Mouse (Mus musculus): ENCODE results near the gene Emc6. TPM values are rescaled to one million over a fixed set of nuclear protein-coding genes. Genes with fewer than 3 reads are reported as not detected.

Gene Emc6
- polyA plus RNA-seq, 1 experiment = 34.9 TPM

- no peaks in the 10 kb centered on the region; the same call in 1 of the 2 replicates for H3K4me1 ChIP-seq (ENCODE audit: control insufficient read depth, insufficient read depth, low read length)
- H3K27ac ChIP-seq (ENCODE audit: control insufficient read depth, insufficient read depth, low read depth, low read length, poor library complexity) = no peak overlapping the region
- H3K4me3 ChIP-seq (replicated peaks; ENCODE audit: control insufficient read depth, low read depth, low read length) = no peak overlapping the region
- no peak for TF ChIP-seq CTCF (IDR thresholded peaks at IDR 0.05; ENCODE audit: control insufficient read depth, insufficient read depth, low read length)
- no peak for TF ChIP-seq POLR2A (IDR thresholded peaks at IDR 0.05; ENCODE audit: borderline replicate concordance, control insufficient read depth, low read depth, low read length)
- 61% methylated on average over 2 of the region's 2 CpGs for WGBS
Observed at GRCm38 (mm10) chr11:73194444-73194843, 17.6 kb upstream of the Emc6 start.

DNA sequence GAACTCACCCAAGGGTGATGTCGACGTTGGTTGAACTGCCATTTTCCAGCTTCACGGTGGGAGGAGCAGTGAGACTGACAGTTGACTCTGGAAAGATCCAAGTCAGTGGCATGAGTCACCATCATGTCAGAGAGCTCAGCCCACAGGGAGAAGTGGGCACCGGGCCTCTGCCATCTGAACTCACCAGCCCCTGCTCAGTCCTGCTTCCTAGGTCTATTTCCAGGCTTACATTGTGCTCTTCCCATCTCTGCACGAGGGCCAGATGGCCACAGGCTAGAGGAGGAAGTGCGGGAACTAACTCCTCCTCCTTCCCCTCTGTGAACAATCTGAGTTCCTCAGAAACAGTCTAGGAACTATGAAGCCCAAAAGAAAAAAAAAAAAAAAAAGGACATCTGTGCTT, 16.2 kb upstream of the Emc6 start:
- TF ChIP-seq POLR2A (IDR thresholded peaks at IDR 0.05; ENCODE audit: borderline replicate concordance, control insufficient read depth, low read depth, low read length) (no peak), CTCF (IDR thresholded peaks at IDR 0.05; ENCODE audit: control insufficient read depth, insufficient read depth, low read length) (no peak)
- Histone ChIP-seq H3K4me1 (ENCODE audit: control insufficient read depth, insufficient read depth, low read length) (no peaks in the 10 kb centered on the region; the same call in 1 of the 2 replicates), H3K4me3 (replicated peaks; ENCODE audit: control insufficient read depth, low read depth, low read length) (no peak overlapping the region), H3K27ac (ENCODE audit: control insufficient read depth, insufficient read depth, low read depth, low read length, poor library complexity) (no peak overlapping the region)
- 36% methylated on average over 6 of the region's 6 CpGs for WGBS

DNA sequence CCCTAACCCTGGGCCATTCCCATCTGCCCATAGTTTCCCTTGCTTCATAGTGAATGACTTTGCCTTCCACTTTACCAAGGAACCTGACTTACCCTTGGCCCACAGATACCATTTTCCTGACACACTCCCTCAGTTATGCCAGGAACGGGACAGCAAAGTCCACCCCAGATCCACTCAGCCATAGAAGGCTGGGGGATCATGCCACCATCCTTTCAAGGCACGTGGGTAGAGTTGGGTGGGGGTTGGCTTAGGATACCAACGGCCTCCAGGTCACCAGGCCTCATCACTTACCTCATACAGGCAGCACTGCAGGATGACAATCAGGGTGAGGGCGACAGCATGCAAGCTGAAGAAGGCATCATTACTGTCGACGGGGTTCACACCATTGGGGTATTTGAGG, 10.4 kb upstream of the Emc6 start:
- TF ChIP-seq CTCF (IDR thresholded peaks at IDR 0.05; ENCODE audit: control insufficient read depth, insufficient read depth, low read length) = no peak
- no peak for TF ChIP-seq POLR2A (IDR thresholded peaks at IDR 0.05; ENCODE audit: borderline replicate concordance, control insufficient read depth, low read depth, low read length)
- Histone ChIP-seq H3K4me1 (ENCODE audit: control insufficient read depth, insufficient read depth, low read length) (peaks cover 3% of the 10 kb centered on the region), H3K4me3 (replicated peaks; ENCODE audit: control insufficient read depth, low read depth, low read length) (no peak overlapping the region), H3K27ac (ENCODE audit: control insufficient read depth, insufficient read depth, low read depth, low read length, poor library complexity) (no peak overlapping the region)
- 84% methylated on average over 6 of the region's 6 CpGs for WGBS

- Histone ChIP-seq H3K27ac (ENCODE audit: control insufficient read depth, insufficient read depth, low read depth, low read length, poor library complexity) (0 out of 2 replicates have a peak overlapping the region, but pooled peaks have one; percentile 1), H3K4me3 (replicated peaks; ENCODE audit: control insufficient read depth, low read depth, low read length) (no peak overlapping the region), H3K4me1 (ENCODE audit: control insufficient read depth, insufficient read depth, low read length) (peaks cover 3% of the 10 kb centered on the region)
- 54% methylated on average over 10 of the region's 10 CpGs for WGBS
- TF ChIP-seq CTCF (IDR thresholded peaks at IDR 0.05; ENCODE audit: control insufficient read depth, insufficient read depth, low read length) = no peak
- TF ChIP-seq POLR2A (IDR thresholded peaks at IDR 0.05; ENCODE audit: borderline replicate concordance, control insufficient read depth, low read depth, low read length) = no peak
Observed at GRCm38 (mm10) chr11:73185872-73186615, 9.2 kb upstream of the Emc6 start.

- TF ChIP-seq CTCF (IDR thresholded peaks at IDR 0.05; ENCODE audit: control insufficient read depth, insufficient read depth, low read length) = no peak
- no peak for TF ChIP-seq POLR2A (IDR thresholded peaks at IDR 0.05; ENCODE audit: borderline replicate concordance, control insufficient read depth, low read depth, low read length)
- peak overlapping the region; percentile 79 for H3K4me3 ChIP-seq (replicated peaks; ENCODE audit: control insufficient read depth, low read depth, low read length)
- no peak overlapping the region for H3K27ac ChIP-seq (ENCODE audit: control insufficient read depth, insufficient read depth, low read depth, low read length, poor library complexity)
- WGBS = 31% methylated on average over 2 of the region's 2 CpGs
- H3K4me1 ChIP-seq (ENCODE audit: control insufficient read depth, insufficient read depth, low read length) = no peaks in the 10 kb centered on the region; the same call in 1 of the 2 replicates
Observed at GRCm38 (mm10) chr11:73177895-73178294, 1.1 kb upstream of the Emc6 start.

DNA sequence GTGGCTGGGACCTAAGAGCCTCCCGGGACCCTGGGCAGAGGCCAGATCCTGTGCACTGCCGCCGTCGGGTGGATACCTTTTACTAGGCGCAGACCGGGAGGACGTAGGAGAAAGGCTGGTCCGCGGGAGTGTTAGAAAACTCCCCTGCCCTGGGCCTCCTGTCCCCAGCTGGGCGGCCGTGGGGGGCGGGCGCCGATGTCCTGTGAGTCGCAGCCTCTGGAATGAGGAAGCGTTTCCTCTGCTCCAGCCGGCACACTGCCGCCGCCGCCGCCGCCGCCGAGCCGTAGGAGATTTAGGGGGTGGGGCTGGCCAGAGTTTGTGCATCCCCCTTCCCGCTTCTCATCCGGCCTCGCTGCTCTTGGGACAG, 655 bp upstream of the Emc6 start:
- WGBS = under 1% methylated on average over 28 of the region's 28 CpGs
- TF ChIP-seq POLR2A (IDR thresholded peaks at IDR 0.05; ENCODE audit: borderline replicate concordance, control insufficient read depth, low read depth, low read length) (no peak), CTCF (IDR thresholded peaks at IDR 0.05; ENCODE audit: control insufficient read depth, insufficient read depth, low read length) (no peak)
- peak overlapping the region; percentile 44 for H3K27ac ChIP-seq (ENCODE audit: control insufficient read depth, insufficient read depth, low read depth, low read length, poor library complexity)
- H3K4me3 ChIP-seq (replicated peaks; ENCODE audit: control insufficient read depth, low read depth, low read length) = peak overlapping the region; percentile 79
- no peaks in the 10 kb centered on the region; the same call in 1 of the 2 replicates for H3K4me1 ChIP-seq (ENCODE audit: control insufficient read depth, insufficient read depth, low read length)

DNA sequence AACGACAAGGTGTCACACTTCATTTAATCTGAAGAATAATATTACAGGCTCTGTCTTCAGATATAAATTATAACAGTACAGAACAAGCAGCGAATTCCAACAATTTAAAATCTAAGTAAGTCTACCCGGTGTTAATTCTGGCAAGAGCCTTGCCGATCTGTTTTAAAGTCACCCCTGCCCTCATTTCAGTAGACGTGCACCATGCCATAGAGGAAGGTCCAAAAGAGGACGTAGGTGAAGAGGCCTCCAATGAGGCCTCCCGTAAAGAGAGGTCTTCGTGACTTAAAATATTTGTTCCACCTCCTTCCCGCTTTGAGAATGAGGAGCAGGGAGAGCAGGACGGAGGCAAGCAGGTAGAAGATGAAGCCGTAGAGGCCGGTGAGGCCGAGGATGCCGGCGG, 651 bp downstream of the Emc6 start:
- Histone ChIP-seq H3K27ac (ENCODE audit: control insufficient read depth, insufficient read depth, low read depth, low read length, poor library complexity) (peak overlapping the region; percentile 62), H3K4me1 (ENCODE audit: control insufficient read depth, insufficient read depth, low read length) (no peaks in the 10 kb centered on the region; the same call in 1 of the 2 replicates), H3K4me3 (replicated peaks; ENCODE audit: control insufficient read depth, low read depth, low read length) (peak overlapping the region; percentile 92)
- no peak for TF ChIP-seq POLR2A (IDR thresholded peaks at IDR 0.05; ENCODE audit: borderline replicate concordance, control insufficient read depth, low read depth, low read length)
- no peak for TF ChIP-seq CTCF (IDR thresholded peaks at IDR 0.05; ENCODE audit: control insufficient read depth, insufficient read depth, low read length)
- WGBS = under 1% methylated on average over 15 of the region's 15 CpGs

GRCm38 (mm10) chr11:73175612-73176011, 1.2 kb downstream of the Emc6 start:
- 33% methylated on average over 8 of the region's 8 CpGs for WGBS
- TF ChIP-seq POLR2A (IDR thresholded peaks at IDR 0.05; ENCODE audit: borderline replicate concordance, control insufficient read depth, low read depth, low read length) (no peak), CTCF (IDR thresholded peaks at IDR 0.05; ENCODE audit: control insufficient read depth, insufficient read depth, low read length) (no peak)
- no peaks in the 10 kb centered on the region; the same call in 1 of the 2 replicates for H3K4me1 ChIP-seq (ENCODE audit: control insufficient read depth, insufficient read depth, low read length)
- H3K4me3 ChIP-seq (replicated peaks; ENCODE audit: control insufficient read depth, low read depth, low read length) = peak overlapping the region; percentile 30
- H3K27ac ChIP-seq (ENCODE audit: control insufficient read depth, insufficient read depth, low read depth, low read length, poor library complexity) = no peak overlapping the region
